Mouse (Mus musculus) left cerebral cortex, postnatal 4 days (tissue): Measurements from ENCODE around the gene Dffb. TPM values are rescaled to one million over a fixed set of nuclear protein-coding genes. Genes with fewer than 3 reads are reported as not detected.
A peak's percentile ranks its signal among the peaks of the same experiment; 100 is the strongest.

Experiments used
- DNase-seq: peaks from one replicate; pipeline ENCODE4 v3.0.0-alpha.2; 2022
- intact Hi-C: fragments of 180-260 bp; cut with DNase I; formaldehyde crosslinking; loops from one replicate; pipeline ENCODE4 v1.15.1; 2025
- total RNA-seq, 2 experiments: library from RNA; stranded (reverse); gene quantifications; 2 replicates each; pipeline ENCODE4 v1.2.3; 2021

The Dffb gene
- 10 to 100 TPM; 15.1 to 17.0 TPM for total RNA-seq

DNA sequence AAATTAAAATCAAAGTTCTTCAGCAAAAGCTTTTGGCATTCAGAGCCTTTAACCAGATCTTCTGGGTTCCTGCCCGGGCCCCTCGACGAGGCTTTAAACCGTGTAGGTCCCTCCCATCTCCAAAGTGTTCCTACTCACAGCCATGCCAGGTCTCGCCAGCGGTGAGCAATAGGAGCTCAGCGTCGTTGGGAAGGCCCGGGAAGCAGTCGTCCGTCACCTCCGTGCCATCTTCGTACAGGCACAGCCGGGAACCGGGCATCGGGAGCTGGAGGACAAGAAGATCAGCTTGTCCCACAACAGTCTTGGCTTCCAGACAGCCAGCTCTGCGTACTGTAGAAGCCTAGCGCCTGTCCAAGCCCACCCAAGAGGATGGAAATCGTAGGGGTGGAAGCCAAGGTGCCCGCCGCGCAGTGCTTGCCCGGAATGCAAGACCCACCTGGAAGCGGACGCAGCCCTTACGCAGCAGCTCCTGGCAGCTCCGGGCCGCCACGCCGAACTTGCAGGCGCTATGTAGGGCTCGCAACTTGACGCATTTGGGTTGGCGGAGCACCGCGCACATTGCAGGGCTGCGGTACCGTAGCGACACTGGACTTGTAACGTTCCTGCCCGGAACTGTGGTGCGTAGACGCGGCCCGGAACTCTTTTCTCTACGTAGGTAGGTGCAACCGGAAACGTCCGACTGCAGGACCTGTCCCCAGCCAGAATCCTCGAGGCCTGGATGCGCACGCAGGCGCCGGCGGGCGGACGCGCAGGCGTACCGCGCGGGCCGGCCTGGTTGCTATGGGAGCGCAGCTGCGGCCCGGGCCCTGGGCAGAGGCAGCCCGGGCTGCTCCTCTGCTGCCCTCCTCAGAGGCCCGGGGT lies at the start of gene Dffb, which contains the start of gene Cep104:
Dffb (minus strand) TSS at position 696 of the 861 bp plus-strand sequence.
Cep104 (plus strand) TSS at position 764 of the 861 bp plus-strand sequence.
- intact Hi-C loops, result no loop called here
- peak; percentile 96 for DNase-seq

DNA sequence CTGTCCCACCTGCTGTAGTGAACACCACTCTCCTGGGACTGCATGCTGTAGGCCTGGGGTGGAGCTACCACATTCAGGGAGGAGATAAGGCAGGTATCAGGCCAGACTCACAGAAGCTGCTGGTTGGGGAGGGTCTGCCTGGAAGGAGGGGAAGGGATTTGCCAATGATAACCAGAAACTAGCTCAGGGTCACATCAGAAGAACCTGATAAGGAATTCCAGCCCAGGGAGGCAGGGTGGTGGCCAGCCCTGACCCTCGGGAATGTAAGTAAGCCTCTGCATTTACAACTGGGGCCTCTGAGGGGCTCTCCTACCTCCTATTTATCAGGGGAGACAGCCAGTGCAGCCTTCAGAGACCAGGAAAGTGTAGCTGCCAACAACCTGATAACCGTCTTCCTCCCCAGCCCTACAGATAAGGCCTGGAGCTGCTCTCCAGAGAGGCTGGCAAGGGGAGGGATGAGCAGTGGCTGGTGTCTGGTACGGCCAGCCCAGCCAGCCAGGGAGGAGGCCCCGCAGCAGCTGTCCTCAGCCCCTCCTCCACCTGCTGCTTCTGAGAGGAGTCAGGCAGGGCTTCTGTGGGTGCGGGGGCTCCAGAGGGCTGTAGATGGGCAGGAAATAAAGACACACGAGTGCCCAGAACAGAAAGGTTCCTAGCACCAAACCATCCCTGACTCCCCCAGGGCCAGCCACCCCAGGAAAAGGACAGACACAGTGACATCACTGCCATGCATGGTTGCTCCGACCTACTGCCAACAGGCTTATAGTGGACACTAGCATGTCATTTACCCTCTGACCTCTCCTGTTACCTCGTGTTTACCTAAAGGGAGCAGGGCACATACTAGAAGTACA lies 49.1 kb upstream of the Dffb start:
- peak; percentile 32 for DNase-seq
- intact Hi-C loops, result no loop called here

DNA sequence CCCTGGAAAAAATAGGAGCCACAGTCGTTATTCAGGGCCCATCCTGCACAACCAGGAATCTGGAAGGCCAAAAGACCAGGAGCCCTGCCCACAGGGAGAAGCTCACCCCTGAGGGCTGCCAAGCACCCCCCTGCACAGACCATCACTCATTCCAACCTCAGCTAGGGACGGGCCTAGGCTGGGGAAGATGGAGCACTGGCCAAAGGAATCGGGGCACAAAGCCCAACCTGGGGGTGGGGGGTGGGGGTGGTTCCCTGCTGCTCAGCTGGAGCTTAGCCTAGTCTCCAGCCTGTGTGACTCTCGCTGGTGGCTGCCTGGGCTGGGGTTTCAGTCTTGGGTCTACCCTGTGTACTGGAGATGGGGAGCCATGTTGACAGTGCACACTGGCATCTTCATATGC lies 47.9 kb upstream of the Dffb start:
- intact Hi-C loops, result no loop called here
- peak; percentile 34 for DNase-seq

DNA sequence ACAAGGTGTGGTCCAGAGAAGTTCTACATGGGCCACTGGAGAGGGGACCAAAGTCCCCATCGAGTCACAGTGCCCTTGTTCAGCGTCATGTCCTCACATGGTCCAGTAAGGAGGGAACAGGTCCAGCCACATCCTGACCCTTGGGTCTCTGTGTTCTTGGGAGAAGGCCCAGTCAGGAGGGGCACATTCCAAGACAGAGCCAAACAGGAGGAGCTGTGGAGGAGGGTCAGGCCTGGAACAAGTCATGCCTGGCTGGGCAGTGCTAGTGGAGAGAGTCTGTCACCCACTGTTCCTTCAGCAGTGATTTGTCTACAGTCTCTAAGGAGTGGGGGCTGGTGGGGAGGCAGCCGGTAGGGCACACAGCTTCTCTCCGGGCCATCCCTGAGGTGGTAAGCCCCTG lies 47.5 kb upstream of the Dffb start:
- DNase-seq, result no peak
- intact Hi-C loops, result no loop called here

DNA sequence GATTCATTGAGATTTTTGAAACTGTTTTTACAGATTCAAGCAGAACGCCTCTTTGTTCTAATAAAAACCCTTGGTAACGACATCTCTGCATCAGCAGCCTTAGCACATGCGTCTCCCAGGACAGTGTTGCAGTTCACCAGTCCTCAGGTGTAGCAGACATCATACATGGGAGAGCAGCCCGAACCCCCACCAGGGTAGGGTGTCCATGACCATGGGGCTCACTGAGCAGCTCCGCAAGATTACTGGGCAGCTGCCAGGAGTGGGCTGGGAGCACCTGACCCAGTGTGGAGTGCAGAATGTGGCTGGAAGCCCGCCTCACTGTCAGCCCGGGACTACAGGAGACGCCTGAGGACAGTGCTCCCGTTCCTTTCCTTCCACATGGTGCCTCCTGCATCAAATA lies 46.5 kb upstream of the Dffb start:
- intact Hi-C loops, result no loop called here
- no peak for DNase-seq

DNA sequence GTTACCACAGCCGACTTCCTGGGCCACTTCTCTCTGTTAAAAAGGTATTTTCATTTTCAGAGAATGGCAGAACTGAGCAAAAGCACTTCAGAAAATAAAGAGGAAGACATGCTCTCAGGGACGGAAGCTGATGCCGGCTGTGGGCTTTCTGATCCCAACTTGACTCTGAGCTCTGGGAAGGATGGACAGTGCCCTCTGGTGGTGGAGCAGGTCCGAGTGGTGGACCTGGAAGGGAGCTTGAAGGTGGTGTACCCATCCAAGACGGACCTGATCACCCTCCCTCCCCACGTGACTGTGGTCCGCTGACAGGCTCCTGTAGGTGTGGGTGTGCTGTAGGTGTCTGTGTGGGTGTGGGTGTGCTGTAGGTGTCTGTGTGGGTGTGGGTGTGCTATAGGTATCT lies 44.6 kb upstream of the Dffb start:
- intact Hi-C loops, result no loop called here
- DNase-seq, result peak; percentile 36

DNA sequence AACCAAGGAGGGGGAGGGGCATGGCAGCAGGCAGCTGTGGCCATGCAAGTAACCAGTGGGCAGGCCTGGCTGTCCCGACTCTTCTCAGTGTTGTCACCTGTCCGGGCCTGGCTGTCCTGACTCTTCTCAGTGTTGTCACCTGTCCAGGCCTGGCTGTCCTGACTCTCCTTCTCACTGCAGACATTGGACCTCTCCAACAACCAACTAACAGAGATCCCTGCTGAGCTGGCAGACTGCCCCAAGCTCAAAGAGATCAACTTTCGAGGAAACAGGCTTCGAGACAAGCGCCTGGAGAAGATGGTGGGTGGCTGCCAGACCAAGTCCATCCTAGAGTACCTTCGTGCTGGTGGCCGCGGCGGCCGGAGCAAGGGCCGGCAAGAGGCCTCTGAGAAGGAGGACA lies 40.5 kb upstream of the Dffb start:
- intact Hi-C loops, result no loop called here
- no peak for DNase-seq

DNA sequence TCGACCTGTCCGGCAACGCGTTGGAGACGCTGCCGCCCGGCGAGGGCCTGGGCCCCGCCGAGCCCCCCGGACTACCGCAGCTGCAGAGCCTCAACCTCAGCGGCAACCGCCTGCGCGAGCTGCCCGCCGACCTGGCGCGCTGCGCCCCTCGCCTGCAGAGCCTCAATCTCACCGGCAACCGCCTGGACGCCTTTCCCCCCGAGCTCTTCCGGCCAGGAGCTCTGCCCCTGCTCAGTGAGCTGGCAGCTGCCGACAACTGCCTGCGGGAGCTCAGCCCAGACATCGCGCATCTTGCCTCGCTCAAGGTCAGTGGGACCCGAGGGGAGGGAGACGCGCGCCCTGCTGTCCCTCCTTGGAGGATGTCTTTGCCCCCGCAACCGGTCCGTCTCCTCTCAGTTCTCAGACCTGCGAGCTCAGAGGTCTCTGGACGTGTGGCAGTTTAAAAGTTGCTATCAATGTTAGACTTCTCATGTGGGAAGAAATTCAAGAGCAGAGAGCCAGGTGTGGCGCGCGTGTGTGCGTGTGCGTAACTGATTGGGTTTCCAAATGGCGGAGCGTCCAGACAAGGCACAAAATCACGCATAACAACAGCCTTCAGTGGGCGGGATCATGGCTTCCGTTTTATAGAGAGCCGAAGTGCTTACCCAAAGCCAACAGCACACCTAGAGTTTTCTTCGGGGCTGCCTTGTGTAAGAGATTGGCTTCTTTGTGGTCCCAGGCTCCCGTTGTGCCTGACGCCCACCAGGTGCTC lies 37.4 kb upstream of the Dffb start:
- intact Hi-C loops, result no loop called here
- DNase-seq, result no peak

DNA sequence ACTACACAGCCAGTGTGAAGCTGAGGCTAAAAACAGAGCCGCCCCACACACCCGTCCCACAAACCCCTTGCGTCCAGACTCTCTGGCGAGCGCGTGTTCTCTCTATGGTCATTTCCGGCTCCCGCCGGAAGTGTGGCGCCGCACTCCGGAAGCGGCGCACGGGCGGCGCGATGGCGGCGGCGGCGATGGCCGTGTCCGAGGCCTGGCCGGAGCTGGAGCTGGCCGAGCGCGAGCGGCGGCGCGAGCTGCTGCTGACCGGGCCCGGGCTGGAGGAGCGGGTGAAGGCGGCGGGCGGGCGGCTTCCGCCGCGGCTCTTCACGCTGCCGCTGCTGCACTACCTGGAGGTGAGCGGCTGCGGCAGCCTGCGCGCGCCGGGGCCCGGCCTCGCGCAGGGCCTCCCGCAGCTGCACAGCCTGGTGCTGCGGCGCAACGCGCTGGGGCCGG lies 36.7 kb upstream of the Dffb start, which contains the start of gene Lrrc47:
Lrrc47 (plus strand) TSS at position 86 of the 444 bp plus-strand sequence.
- peak; percentile 85 for DNase-seq
- intact Hi-C loops, result no loop called here

DNA sequence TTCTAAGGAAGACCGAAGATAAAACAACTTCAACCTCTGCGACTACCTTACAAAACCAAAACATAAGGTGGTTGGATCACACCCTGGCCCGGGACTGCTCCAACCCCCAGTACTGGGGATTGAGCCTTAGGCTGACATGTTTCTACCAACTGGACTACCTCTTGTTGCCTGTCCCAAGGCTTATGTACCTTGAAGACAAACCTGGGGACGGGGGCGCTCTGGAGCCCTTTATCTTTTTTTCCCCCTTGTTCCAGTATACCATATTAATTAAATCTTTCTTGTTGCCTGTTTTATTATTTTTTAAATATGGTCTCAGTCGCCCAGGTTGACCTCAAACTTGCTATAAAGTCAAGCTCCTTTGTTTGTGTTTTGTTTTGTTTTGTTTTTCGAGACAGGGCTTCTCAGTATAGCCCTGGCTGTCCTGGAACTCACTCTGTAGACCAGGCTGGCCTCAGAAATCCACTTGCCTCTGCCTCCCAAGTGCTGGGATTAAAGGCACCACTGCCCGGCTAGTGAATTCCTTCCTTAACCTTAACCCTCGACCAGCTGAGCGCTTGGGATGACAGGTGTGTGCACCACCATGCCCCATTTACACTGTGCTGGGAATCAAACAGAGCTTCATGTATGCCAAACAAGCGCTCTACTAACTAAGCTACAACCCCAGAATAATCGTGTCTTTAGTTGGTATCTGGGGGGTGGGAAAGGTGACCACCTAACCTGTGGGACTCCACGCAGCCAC lies 36.1 kb upstream of the Dffb start:
- intact Hi-C loops, result no loop called here
- no peak for DNase-seq

DNA sequence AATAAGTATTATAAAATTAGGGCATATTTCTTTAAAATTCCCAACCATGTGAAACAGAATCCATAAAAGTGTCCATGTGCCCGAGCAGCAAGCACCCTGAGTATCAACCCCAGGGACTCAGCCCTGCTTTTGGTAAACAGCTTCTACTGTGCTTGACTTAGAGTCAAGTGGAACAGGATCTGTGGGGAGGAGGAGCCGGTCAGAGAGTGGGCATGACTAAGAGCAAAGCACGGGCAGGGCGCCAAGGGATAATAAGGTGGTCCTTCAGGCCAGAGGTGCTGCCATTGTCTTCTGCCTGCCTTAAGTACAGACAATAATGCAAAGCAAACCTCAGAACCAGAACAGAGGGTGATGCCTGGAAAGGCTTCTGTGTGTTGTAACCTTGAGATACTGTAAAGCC lies 32.8 kb upstream of the Dffb start:
- DNase-seq, result no peak
- intact Hi-C loops, result no loop called here

DNA sequence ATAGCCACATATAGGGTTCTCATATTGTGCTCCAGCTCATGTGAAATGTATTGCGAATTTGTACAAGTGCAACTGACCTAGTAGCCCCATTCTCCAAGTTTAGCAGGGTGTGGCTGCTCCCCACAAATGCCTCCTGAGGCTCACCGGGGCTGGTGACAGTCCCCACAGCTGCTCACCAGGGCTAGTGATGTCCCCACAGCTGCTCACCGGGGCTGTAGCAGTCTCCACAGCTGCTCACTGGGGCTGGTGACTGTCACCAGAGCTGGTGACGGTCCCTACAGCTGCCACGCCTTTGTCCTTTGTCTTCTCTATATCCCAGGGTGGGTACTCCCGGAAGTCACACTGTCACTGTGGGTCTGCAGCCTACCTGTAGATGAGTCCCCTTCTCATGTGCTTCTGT lies 31.3 kb upstream of the Dffb start:
- DNase-seq, result no peak
- intact Hi-C loops, result no loop called here

DNA sequence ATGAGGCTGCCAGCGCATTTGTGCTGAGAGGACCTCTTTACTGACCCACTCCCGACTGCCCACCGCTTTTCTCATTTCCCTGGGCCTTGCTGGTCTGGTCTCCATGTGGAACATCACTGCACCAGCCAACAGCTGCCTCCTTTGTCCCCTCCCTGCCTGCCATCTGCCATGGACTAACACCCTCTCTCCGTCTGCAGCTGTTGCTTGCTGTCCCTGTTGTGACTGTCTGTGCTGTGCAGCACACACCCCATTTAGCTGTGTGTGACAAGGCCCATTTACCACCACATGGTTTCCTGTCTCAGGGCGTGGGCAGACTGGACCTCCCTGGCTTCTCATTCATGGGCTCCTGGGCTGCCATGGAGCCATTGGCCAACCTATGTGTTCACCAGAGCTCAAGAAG lies 30.6 kb upstream of the Dffb start:
- intact Hi-C loops, result no loop called here
- no peak for DNase-seq

DNA sequence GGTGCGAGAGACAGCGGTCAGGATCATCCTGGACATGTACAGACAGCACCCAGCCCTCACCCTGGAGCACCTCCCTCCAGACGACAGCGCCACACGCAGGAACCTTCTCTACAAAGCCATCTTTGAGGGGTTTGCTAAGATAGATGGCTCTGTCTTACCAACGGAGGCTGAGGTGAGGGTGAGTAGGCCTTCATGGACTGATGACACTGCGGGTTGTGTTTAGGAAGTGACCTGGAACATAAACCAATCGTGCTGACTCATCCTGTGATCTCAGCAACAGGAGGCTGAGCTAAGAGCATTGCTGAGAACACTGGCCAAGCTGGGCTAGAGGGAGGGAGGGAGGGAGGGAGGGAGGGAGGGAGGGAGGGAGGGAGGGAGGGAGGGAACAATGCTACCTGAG lies 18.6 kb upstream of the Dffb start:
- intact Hi-C loops, result no loop called here

DNA sequence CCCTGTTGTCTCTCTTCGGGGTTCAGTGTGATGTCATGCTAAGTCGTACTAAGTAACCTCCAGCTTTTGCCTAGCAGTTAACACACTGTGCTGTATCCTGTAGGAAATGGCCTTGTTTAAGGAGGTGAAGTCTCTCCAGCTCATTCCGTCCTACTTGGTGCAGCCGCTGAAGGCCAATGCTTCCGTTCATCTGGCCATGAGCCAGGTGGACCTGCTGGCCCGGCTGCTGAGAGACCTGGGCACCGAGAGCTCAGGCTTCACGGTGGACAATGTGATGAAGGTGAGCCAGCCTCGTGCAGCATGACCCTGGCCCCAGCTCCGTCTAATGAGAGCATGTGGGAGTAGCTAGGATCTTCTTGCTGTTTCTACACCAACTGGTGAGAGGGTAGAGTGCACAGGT lies 17.8 kb upstream of the Dffb start:
- intact Hi-C loops, result no loop called here

More for the DNA sequence above, 18.6 kb upstream of the Dffb start:
- DNase-seq, result no peak

DNA sequence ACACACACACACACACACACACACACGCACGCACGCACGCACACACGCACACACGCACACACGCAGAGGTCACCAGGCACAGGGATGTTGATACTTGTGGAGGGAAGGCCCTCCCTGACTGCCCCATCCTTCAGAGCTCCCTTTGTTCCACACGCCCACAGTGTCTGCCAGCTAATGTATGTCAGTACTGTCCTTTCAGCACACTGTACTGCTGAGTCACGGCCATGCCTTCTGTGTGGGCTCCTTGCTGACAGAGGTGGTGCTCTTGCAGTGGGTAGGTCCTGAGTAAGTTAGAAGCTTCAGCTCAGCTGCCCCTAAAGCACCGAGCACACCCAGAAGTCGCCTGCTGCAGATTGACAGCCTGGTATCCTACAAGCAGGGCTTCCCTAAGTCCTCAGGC lies 5.5 kb upstream of the Dffb start:
- DNase-seq, result no peak
- intact Hi-C loops, result no loop called here

More for the DNA sequence above, 17.8 kb upstream of the Dffb start:
- no peak for DNase-seq

DNA sequence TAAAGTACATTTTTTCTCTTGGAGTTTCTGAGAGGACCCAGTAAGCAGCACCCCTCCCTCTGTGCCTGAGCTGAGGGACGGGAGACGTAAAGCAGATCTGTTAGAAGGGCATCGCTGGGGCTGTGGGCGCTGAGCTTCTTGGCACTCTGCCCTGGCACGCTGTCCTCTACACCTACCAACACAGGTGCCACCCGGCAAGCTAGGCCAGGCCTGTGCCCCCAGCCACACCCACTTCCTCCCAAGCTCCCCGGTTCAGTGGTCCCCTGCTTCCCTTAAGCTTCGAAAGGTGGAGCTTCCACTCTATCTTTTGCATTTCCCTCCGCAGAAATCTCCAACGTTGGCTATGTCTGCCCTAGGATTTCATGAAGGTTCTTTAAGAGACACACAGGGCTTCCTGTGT lies 4.3 kb upstream of the Dffb start:
- intact Hi-C loops, result no loop called here
- no peak for DNase-seq

DNA sequence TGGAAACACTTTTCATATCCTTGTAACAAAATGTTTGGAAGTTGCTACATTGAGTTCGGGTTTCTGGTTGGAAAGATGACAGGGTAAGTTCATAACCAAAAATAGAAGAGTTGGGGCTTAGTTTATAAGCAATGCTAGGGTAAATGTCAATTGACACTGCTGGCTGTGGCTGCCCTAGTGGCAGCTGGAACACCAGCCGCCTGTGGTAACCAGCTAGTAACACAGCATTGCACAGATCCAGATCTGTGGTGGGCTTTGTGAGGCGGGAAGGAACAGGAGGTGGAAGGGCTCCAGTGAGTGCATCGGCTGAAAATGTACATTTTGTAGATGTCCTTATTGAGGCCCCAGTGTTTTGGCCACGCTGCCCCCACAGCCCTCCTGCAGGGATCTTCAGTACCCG lies 842 bp upstream of the Dffb start:
- DNase-seq, result no peak
- intact Hi-C loops, result no loop called here

DNA sequence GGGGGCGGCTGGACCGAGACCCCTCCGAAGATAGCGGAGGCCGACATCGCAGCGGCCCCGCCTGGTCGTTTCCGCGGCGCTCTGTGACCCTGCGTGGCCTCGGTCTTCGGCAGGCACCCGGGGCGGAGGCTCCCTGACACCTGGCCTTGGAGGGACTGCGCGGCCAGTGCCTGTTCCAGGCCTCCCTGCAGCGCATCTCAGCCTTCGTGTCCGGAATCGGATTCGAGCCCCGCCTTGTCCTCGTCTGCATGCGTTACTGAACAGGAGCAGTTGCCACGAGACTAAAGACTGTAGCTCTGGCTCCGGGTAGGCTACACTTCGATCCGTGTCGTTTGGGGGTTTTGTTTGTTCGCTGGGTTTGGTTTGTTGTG lies 351 bp upstream of the Dffb start:
- no peak for DNase-seq
- intact Hi-C loops, result no loop called here

DNA sequence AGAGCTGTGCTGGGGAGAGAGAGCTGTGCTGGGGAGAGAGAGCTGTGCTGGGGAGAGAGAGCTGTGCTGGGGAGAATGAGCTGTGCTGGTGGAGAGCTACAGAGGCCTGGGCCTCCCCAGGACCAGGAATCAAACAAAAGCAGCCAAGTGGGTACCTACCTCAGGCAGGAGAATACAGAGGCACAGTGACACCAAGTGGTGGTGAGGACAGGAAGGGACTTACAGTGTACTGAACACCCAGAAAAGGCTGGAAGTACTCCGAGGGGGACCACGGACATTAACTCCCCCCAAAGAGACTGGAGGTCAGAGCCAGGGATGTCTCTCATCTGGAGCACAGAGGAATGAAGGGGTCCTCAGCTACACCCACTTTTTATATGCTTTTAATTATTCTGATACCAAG lies 6.9 kb downstream of the Dffb start:
- DNase-seq, result peak; percentile 12
- intact Hi-C loops, result no loop called here
